Mouse (Mus musculus) thymus, adult 2 months (tissue): ENCODE measurements at regions not wholly inside any gene's neighbourhood (a gene's known extent, or its start where the extent isn't known, plus 50 kb on each side); places are given as distances from the start of the nearest gene placed in this dataset.

Source experiments
- DNase-seq: peaks from one replicate; pipeline ENCODE4 v3.0.0; 2021
- H3K27ac ChIP-seq: fragments of 200-500 bp; 2 replicates; pipeline ENCODE4 v1.5.1; 2012; ENCODE audit warnings: low read length, control low read depth; ENCODE audit not compliant: control insufficient read depth, insufficient read depth
- H3K27me3 ChIP-seq: fragments of 200-500 bp; 2 replicates; pipeline ENCODE4 v1.6.1; 2012; ENCODE audit warnings: mild to moderate bottlenecking, low read length, moderate library complexity, mixed read lengths; ENCODE audit not compliant: control insufficient read depth, insufficient read depth
- H3K36me3 ChIP-seq: fragments of 200-500 bp; 2 replicates; pipeline ENCODE4 v1.6.1; 2012; ENCODE audit warnings: mild to moderate bottlenecking, low read length, moderate library complexity; ENCODE audit not compliant: control insufficient read depth, insufficient read depth
- H3K4me1 ChIP-seq: fragments of 200-500 bp; replicated peaks from 2 replicates; pipeline ENCODE4 v1.6.1; 2012; ENCODE audit warnings: low read length; ENCODE audit not compliant: control insufficient read depth, insufficient read depth
- H3K4me3 ChIP-seq: fragments of 200-500 bp; 2 replicates; pipeline ENCODE4 v1.5.1; 2012; ENCODE audit warnings: mild to moderate bottlenecking, low read length, control low read depth, moderate library complexity; ENCODE audit not compliant: control insufficient read depth, insufficient read depth
- CTCF ChIP-seq: fragments of 200-500 bp; IDR thresholded peaks from 2 replicates; pipeline ENCODE4 v1.5.1; 2012; ENCODE audit warnings: mild to moderate bottlenecking, control low read depth, low read length, moderate library complexity, borderline replicate concordance; ENCODE audit not compliant: control insufficient read depth, poor library complexity, insufficient read depth; ENCODE audit errors: extremely low read depth
- POLR2A ChIP-seq: fragments of 200-500 bp; IDR thresholded peaks from 2 replicates; pipeline ENCODE4 v1.6.1; 2012; ENCODE audit warnings: mild to moderate bottlenecking, low read length, control low read depth, moderate library complexity; ENCODE audit not compliant: control insufficient read depth, poor library complexity, insufficient read depth; ENCODE audit errors: extremely low read depth
- WGBS: fragments of 180-500 bp; shearing (Covaris S2); methylation state at CpG from one replicate; pipeline ENCODE4 v1.1.7; 2018; 5-methylcytosine and 5-hydroxymethylcytosine counted together

GRCm38 (mm10) chr5:118962152-118962551, 401.7 kb downstream of the Med13l start:
- Histone ChIP-seq H3K27me3 (no peaks in the 10 kb centered on the region), H3K4me3 (no peak overlapping the region), H3K4me1 (no peaks in the 10 kb centered on the region), H3K27ac (no peak overlapping the region), H3K36me3 (no peaks in the 10 kb centered on the region)
- TF ChIP-seq CTCF (no peak), POLR2A (no peak)
- no peak for DNase-seq
- 97% methylated on average over 3 of the region's 3 CpGs for WGBS

GRCm38 (mm10) chr5:118963001-118963400, 402.5 kb downstream of the Med13l start:
- TF ChIP-seq POLR2A (no peak), CTCF (no peak)

DNA sequence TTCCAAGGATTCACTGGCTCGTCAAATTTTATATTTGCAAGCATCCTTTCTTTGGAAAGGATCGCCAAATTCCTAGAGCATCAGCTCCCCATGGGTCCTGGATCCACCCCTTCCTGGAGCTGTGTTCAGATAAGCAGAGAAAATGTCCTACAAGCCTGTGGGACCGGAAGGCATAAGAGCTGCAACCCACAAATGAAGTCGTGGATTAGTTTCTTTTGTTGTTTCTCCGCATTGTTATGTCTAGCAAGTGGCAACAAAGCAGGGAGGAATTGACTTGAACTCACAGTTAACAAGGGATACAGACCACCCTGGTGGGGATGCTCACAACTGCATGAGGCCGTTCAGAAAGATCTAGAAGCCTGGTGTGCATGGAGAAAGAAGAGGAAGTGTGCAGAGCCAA, 406.4 kb downstream of the Med13l start:
- no peak overlapping the region for H3K4me3 ChIP-seq
- H3K27ac ChIP-seq = no peak overlapping the region
- H3K4me1 ChIP-seq = no peaks in the 10 kb centered on the region
- no peaks in the 10 kb centered on the region for H3K36me3 ChIP-seq
- TF ChIP-seq CTCF = no peak
- no peaks in the 10 kb centered on the region for H3K27me3 ChIP-seq
- 64% methylated on average over 6 of the region's 6 CpGs for WGBS
- DNase-seq = no peak

More at GRCm38 (mm10) chr5:118963001-118963400, 402.5 kb downstream of the Med13l start:
- Histone ChIP-seq H3K27me3 (no peaks in the 10 kb centered on the region), H3K4me3 (no peak overlapping the region), H3K4me1 (no peaks in the 10 kb centered on the region), H3K36me3 (no peaks in the 10 kb centered on the region), H3K27ac (no peak overlapping the region)
- no peak for DNase-seq
- 89% methylated on average over 3 of the region's 3 CpGs for WGBS

- H3K36me3 ChIP-seq = no peaks in the 10 kb centered on the region
- no peak for DNase-seq
- no peaks in the 10 kb centered on the region for H3K27me3 ChIP-seq
- 66% methylated on average over 11 of the region's 11 CpGs for WGBS
- H3K27ac ChIP-seq = no peak overlapping the region
- no peaks in the 10 kb centered on the region for H3K4me1 ChIP-seq
- no peak for TF ChIP-seq POLR2A
- no peak for TF ChIP-seq CTCF
- no peak overlapping the region for H3K4me3 ChIP-seq
Measured at GRCm38 (mm10) chr5:118967718-118968117, 407.2 kb downstream of the Med13l start.

DNA sequence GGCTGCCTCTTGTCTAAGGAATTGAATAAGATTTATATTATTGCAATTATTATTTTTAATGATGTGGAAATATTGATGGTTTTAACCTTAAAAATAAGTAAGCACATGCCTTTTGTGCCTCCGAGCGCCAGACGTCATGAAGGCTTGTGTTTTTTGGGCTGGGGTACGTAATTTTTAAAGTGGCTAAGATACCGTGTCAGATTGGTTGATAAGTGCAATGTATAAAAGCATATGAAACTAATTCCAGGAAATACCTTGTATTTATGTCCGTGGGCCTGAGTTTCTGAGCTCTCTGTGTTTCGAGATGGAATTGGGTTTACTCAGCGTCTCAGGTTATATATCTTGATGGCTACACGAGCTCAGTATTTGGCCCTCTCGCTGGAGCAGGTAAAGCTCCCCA, 414.7 kb downstream of the Med13l start:
- H3K4me1 ChIP-seq = no peaks in the 10 kb centered on the region
- no peaks in the 10 kb centered on the region for H3K27me3 ChIP-seq
- WGBS = 93% methylated on average over 10 of the region's 10 CpGs
- no peak overlapping the region for H3K27ac ChIP-seq
- H3K4me3 ChIP-seq = no peak overlapping the region
- TF ChIP-seq POLR2A = no peak
- no peak for TF ChIP-seq CTCF
- H3K36me3 ChIP-seq = no peaks in the 10 kb centered on the region
- DNase-seq = no peak

GRCm38 (mm10) chr5:118978921-118979630, 418.6 kb downstream of the Med13l start:
- TF ChIP-seq CTCF (no peak), POLR2A (no peak)
- no peak overlapping the region for H3K27ac ChIP-seq
- no peak for DNase-seq
- no peaks in the 10 kb centered on the region for H3K36me3 ChIP-seq
- 75% methylated on average over 11 of the region's 11 CpGs for WGBS
- no peak overlapping the region for H3K4me3 ChIP-seq
- no peaks in the 10 kb centered on the region for H3K27me3 ChIP-seq
- no peaks in the 10 kb centered on the region for H3K4me1 ChIP-seq

DNA sequence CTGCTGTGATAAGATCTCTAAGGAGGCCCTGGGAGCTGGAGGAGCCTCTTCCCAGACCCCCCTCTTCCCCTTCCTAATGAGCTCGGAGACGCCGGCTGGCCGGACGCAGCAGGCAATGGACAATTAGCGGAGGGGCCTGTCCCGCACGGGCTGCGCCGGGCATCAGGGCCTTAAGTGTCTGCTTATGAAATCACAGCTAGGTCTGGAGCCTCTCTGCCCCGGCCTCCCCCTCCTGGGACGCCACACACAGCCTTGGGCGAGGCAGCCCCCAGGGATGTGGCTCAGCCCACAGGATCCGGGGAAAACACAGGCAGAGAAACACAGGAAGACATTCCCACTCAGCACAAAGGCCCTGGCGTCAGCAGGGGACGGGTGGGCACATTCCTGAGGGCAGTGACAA, 420.6 kb downstream of the Med13l start:
- Histone ChIP-seq H3K4me3 (no peak overlapping the region), H3K27me3 (no peaks in the 10 kb centered on the region), H3K27ac (no peak overlapping the region), H3K4me1 (no peaks in the 10 kb centered on the region), H3K36me3 (no peaks in the 10 kb centered on the region)
- 25% methylated on average over 16 of the region's 16 CpGs for WGBS
- TF ChIP-seq POLR2A = no peak
- TF ChIP-seq CTCF = no peak
- DNase-seq = no peak
